ENCODE assay signal across 8 mouse cellular contexts in genomic region chr19:53773937-53774640, GRCm38 (mm10).
DNase-seq lines count a peak whose midpoint lies in the region; ATAC-seq lines count a peak whose summit lies in the region.

No protein-coding gene starts in this region.

- H3K4me3 ChIP-seq in midbrain, embryonic 10.5 days, result no peak overlapping the region
- no peak overlapping the region for H3K4me3 ChIP-seq in midbrain, embryonic 16.5 days (ENCODE audit: low read depth, low read length)
- no peak overlapping the region for H3K4me3 ChIP-seq in forebrain, embryonic 11.5 days (ENCODE audit: low read depth, low read length)
- H3K4me3 ChIP-seq in heart, embryonic 16.5 days (ENCODE audit: low read length), result no peak overlapping the region
- H3K4me3 ChIP-seq in midbrain, embryonic 13.5 days (replicated peaks), result no peak overlapping the region

- ATAC-seq in midbrain, embryonic 16.5 days, result no peak
- peak; percentile 87 for ATAC-seq in forebrain, embryonic 11.5 days (replicated peaks; ENCODE audit: low FRiP score)
- peak; percentile 68 for ATAC-seq in heart, embryonic 16.5 days (replicated peaks; ENCODE audit: extremely low read depth, insufficient read depth, low FRiP score)
- ATAC-seq in midbrain, embryonic 13.5 days, result peak; percentile 75

- DNase-seq in midbrain, embryonic 10.5 days (ENCODE audit: low spot score), result peak; percentile 54
- peak; percentile 71 for DNase-seq in forebrain, embryonic 11.5 days (ENCODE audit: low spot score)
- peak; percentile 90 for DNase-seq in kidney, postnatal 10 days
- DNase-seq in T-cell, adult 2 months (ENCODE audit: low spot score), result no peak
- no peak for DNase-seq in urinary bladder, adult 2 months (ENCODE audit: low spot score)

- 55% methylated on average over 11 of the region's 11 CpGs for WGBS in midbrain, embryonic 10.5 days
- 52% methylated on average over 11 of the region's 11 CpGs for WGBS in midbrain, embryonic 16.5 days
- 45% methylated on average over 11 of the region's 11 CpGs for WGBS in forebrain, embryonic 11.5 days
- 48% methylated on average over 11 of the region's 11 CpGs for WGBS in heart, embryonic 16.5 days
- 44% methylated on average over 11 of the region's 11 CpGs for WGBS in midbrain, embryonic 13.5 days

- no peak overlapping the region for H3K9ac ChIP-seq in midbrain, embryonic 16.5 days (ENCODE audit: low read depth, low read length)
- H3K9ac ChIP-seq in forebrain, embryonic 11.5 days (ENCODE audit: low read length), result no peak overlapping the region
- H3K9ac ChIP-seq in heart, embryonic 16.5 days (ENCODE audit: low read length), result no peak overlapping the region
- no peak overlapping the region for H3K9ac ChIP-seq in midbrain, embryonic 13.5 days (replicated peaks)

- H3K36me3 ChIP-seq in midbrain, embryonic 10.5 days, result no peaks in the 10 kb centered on the region
- no peaks in the 10 kb centered on the region for H3K36me3 ChIP-seq in midbrain, embryonic 16.5 days (ENCODE audit: control insufficient read depth, insufficient read depth, low read length)
- no peaks in the 10 kb centered on the region for H3K36me3 ChIP-seq in forebrain, embryonic 11.5 days (ENCODE audit: control insufficient read depth, insufficient read depth, low read length)
- peaks cover 7% of the 10 kb centered on the region; the same call in 1 of the 2 replicates for H3K36me3 ChIP-seq in heart, embryonic 16.5 days (ENCODE audit: control insufficient read depth, insufficient read depth)
- H3K36me3 ChIP-seq in midbrain, embryonic 13.5 days, result no peaks in the 10 kb centered on the region

- H3K4me2 ChIP-seq in midbrain, embryonic 16.5 days (ENCODE audit: low read length), result no peak overlapping the region
- no peak overlapping the region for H3K4me2 ChIP-seq in forebrain, embryonic 11.5 days (ENCODE audit: low read depth, low read length, severe bottlenecking)
- H3K4me2 ChIP-seq in heart, embryonic 16.5 days (ENCODE audit: low read depth, low read length), result no peak overlapping the region
- H3K4me2 ChIP-seq in midbrain, embryonic 13.5 days (replicated peaks), result no peak overlapping the region

- peaks cover 64% of the 10 kb centered on the region for H3K27me3 ChIP-seq in midbrain, embryonic 10.5 days (ENCODE audit: low read depth, poor library complexity, severe bottlenecking)
- H3K27me3 ChIP-seq in midbrain, embryonic 16.5 days (ENCODE audit: control insufficient read depth, insufficient read depth, low read depth, low read length), result no peaks in the 10 kb centered on the region
- peaks cover 4% of the 10 kb centered on the region for H3K27me3 ChIP-seq in forebrain, embryonic 11.5 days (ENCODE audit: control insufficient read depth, insufficient read depth, low read length)
- H3K27me3 ChIP-seq in heart, embryonic 16.5 days (ENCODE audit: control insufficient read depth, insufficient read depth, low read length), result no peaks in the 10 kb centered on the region
- H3K27me3 ChIP-seq in midbrain, embryonic 13.5 days, result peaks cover 14% of the 10 kb centered on the region; the same call in 1 of the 2 replicates

- H3K4me1 ChIP-seq in midbrain, embryonic 10.5 days, result peaks cover 10% of the 10 kb centered on the region
- H3K4me1 ChIP-seq in midbrain, embryonic 16.5 days (ENCODE audit: control insufficient read depth, insufficient read depth, low read length), result no peaks in the 10 kb centered on the region
- H3K4me1 ChIP-seq in forebrain, embryonic 11.5 days (replicated peaks; ENCODE audit: control insufficient read depth, insufficient read depth, low read length), result peaks cover 2% of the 10 kb centered on the region; the same call in 1 of the 2 replicates
- H3K4me1 ChIP-seq in heart, embryonic 16.5 days (ENCODE audit: control insufficient read depth, insufficient read depth, low read length), result peaks cover 22% of the 10 kb centered on the region
- H3K4me1 ChIP-seq in midbrain, embryonic 13.5 days (replicated peaks), result 0 out of 2 replicates have a peak, but pooled peaks cover 8% of the 10 kb centered on the region

- H3K9me3 ChIP-seq in midbrain, embryonic 10.5 days (replicated peaks), result no peaks in the 10 kb centered on the region
- no peaks in the 10 kb centered on the region for H3K9me3 ChIP-seq in midbrain, embryonic 16.5 days (replicated peaks; ENCODE audit: control insufficient read depth, low read length, poor library complexity, severe bottlenecking)
- H3K9me3 ChIP-seq in forebrain, embryonic 11.5 days (ENCODE audit: control insufficient read depth, low read length), result no peaks in the 10 kb centered on the region
- H3K9me3 ChIP-seq in heart, embryonic 16.5 days (replicated peaks; ENCODE audit: control insufficient read depth, low read length), result no peaks in the 10 kb centered on the region
- H3K9me3 ChIP-seq in midbrain, embryonic 13.5 days, result no peaks in the 10 kb centered on the region

- H3K27ac ChIP-seq in midbrain, embryonic 10.5 days (replicated peaks), result peak overlapping the region; percentile 17; the same call in 1 of the 2 replicates
- no peak overlapping the region for H3K27ac ChIP-seq in midbrain, embryonic 16.5 days (ENCODE audit: low read length)
- H3K27ac ChIP-seq in forebrain, embryonic 11.5 days (ENCODE audit: low read depth, low read length), result no peak overlapping the region
- peak overlapping the region; percentile 34 for H3K27ac ChIP-seq in heart, embryonic 16.5 days (ENCODE audit: low read length)
- no peak overlapping the region for H3K27ac ChIP-seq in midbrain, embryonic 13.5 days

Comparison
In these comparisons a context has a peak if more than half of its experiments do, and no peak if none do; other contexts are left out.
1. H3K27ac ChIP-seq: peak in midbrain, embryonic 10.5 days (single experiment) and heart, embryonic 16.5 days (single experiment); none in midbrain, embryonic 16.5 days (single experiment), forebrain, embryonic 11.5 days (single experiment) and midbrain, embryonic 13.5 days (single experiment).
2. DNase-seq: peak in midbrain, embryonic 10.5 days (single experiment), forebrain, embryonic 11.5 days (single experiment) and kidney, postnatal 10 days (single experiment); none in T-cell, adult 2 months (single experiment) and urinary bladder, adult 2 months (single experiment).